Mouse (Mus musculus): ENCODE measurements around the gene Nek10. TPM values are rescaled to one million over a fixed set of nuclear protein-coding genes. Genes with fewer than 3 reads are reported as not detected.

Gene Nek10
- polyA plus RNA-seq, 1 experiment from 2014 or later = 0.03 TPM

DNA sequence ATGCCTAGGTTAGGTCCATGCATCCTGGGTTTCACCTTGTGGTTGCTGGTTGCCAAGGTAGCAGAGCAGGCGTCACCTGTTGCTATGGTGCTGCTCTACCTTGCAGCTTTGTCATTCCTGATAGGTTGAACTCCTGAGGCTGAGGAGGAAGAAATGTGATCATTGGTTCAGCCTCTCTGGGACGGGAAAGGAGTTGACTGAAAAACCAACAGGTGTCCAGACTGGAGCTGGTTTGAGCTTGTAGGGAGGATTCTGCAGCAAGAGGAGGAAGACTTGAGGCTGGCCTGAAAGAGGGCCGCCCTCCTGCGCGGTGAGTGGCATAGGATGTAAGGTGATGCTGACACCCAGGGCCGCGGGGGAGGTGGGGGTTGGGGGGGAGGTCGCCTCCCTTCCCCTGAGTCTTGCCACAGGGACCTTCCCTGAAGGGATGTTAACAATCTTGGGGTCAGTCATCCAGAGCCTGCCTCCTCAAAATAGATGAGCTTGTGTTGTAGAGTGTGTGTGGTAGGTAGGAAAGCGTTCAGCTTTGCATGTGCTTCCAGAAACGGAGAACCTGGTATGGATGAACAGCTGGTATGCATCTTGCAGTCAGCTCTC, 804 bp downstream of the Nek10 start:
- no peak overlapping the region for H3K4me3 ChIP-seq (ENCODE audit: low read depth, low read length)
- no peak overlapping the region for H3K9ac ChIP-seq (replicated peaks; ENCODE audit: low read length)
- ATAC-seq (replicated peaks; ENCODE audit: insufficient number of reproducible peaks, low FRiP score, low TSS enrichment, low read depth) (peak; percentile 92), DNase-seq (ENCODE audit: low spot score) (peak; percentile 58)
- H3K9me3 ChIP-seq (replicated peaks; ENCODE audit: control insufficient read depth, low read length) = no peaks in the 10 kb centered on the region
- H3K4me1 ChIP-seq (ENCODE audit: control insufficient read depth, insufficient read depth, low read length) = no peaks in the 10 kb centered on the region
- no peak overlapping the region for H3K27ac ChIP-seq (replicated peaks; ENCODE audit: low read depth, low read length)
- 10% methylated on average over 10 of the region's 10 CpGs for WGBS
- H3K36me3 ChIP-seq (replicated peaks; ENCODE audit: control insufficient read depth, insufficient read depth, low read depth, low read length) = no peaks in the 10 kb centered on the region
- no peaks in the 10 kb centered on the region for H3K27me3 ChIP-seq (ENCODE audit: control insufficient read depth, insufficient read depth, low read length)
- H3K4me2 ChIP-seq (ENCODE audit: low read depth, low read length) = no peak overlapping the region

DNA sequence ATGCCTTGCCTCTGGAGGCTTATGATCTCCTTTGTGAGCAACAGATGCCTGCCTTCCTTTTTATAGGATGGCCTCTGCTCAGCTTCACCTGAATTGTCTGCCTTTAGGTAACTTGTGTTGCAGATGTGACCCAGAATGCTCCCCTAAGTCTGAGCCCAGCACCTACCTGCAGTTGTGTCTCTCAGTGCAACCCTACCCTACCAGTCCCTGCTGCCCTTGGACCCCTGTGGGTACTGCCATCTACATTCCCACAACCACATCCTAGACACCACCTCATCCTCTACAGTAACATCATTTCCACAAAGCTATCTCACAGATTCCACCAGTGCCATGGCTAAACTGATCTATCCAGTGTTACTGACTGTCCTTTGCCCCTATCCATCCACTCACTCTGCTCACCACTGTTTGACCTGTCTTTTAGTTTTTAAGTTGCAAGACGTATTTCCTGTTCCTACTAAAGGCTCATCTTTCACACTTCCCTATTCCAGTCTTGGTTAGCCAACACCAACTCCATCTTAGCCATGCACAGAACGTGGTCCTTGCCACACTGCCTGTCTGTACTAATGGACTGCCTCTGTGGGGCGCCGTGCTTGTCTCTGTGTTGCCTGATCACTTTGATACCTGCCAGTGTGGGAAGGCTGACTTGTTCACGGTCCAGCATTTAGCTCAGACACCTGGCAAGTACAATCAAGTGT, 1.4 kb downstream of the Nek10 start:
- H3K4me1 ChIP-seq (ENCODE audit: control insufficient read depth, insufficient read depth, low read length) = no peaks in the 10 kb centered on the region
- no peak overlapping the region for H3K27ac ChIP-seq (replicated peaks; ENCODE audit: low read depth, low read length)
- H3K9ac ChIP-seq (replicated peaks; ENCODE audit: low read length) = no peak overlapping the region
- 70% methylated on average over 5 of the region's 5 CpGs for WGBS
- DNase-seq (ENCODE audit: low spot score) (no peak), ATAC-seq (replicated peaks; ENCODE audit: insufficient number of reproducible peaks, low FRiP score, low TSS enrichment, low read depth) (no peak)
- no peak overlapping the region for H3K4me2 ChIP-seq (ENCODE audit: low read depth, low read length)
- H3K9me3 ChIP-seq (replicated peaks; ENCODE audit: control insufficient read depth, low read length) = no peaks in the 10 kb centered on the region
- H3K27me3 ChIP-seq (ENCODE audit: control insufficient read depth, insufficient read depth, low read length) = no peaks in the 10 kb centered on the region
- no peak overlapping the region for H3K4me3 ChIP-seq (ENCODE audit: low read depth, low read length)
- no peaks in the 10 kb centered on the region for H3K36me3 ChIP-seq (replicated peaks; ENCODE audit: control insufficient read depth, insufficient read depth, low read depth, low read length)

DNA sequence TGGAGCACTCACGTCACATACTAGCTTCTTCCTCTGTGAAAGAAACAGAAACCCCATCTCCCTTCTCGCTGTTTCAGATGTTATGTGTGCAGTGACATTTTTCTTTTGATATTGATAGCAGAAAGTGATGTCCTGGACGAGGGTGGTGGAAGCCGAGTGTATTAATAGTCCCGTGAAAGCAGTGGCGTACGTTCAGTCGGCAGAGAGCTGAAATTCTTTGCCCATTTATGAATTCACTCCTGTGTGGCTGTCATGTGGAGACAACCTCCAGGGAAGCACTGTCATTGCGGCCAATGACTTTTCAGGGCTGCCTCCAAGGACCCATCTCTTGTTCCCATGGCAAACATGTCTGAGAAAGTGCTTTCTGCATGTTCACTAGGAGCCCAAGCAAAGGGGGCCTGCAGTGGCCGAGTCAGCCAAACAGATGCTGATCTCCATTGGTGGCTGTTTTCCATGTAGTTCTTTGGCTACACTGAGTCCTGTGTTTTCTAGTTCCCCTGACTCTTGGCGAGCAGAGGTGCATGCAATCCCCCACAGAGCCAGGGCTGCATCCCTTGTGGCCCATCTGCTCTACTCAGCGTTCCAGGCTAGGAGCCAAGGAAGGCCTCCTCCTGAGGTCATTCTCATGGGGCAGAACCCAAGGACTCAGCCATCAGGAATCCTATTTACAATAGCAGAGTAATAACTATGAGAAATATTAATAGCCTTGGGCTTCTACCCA, 29.5 kb downstream of the Nek10 start:
- H3K36me3 ChIP-seq (replicated peaks; ENCODE audit: control insufficient read depth, insufficient read depth, low read depth, low read length) = no peaks in the 10 kb centered on the region
- 84% methylated on average over 12 of the region's 12 CpGs for WGBS
- H3K9me3 ChIP-seq (replicated peaks; ENCODE audit: control insufficient read depth, low read length) = no peaks in the 10 kb centered on the region
- H3K27me3 ChIP-seq (ENCODE audit: control insufficient read depth, insufficient read depth, low read length) = no peaks in the 10 kb centered on the region
- DNase-seq (ENCODE audit: low spot score) (no peak), ATAC-seq (replicated peaks; ENCODE audit: insufficient number of reproducible peaks, low FRiP score, low TSS enrichment, low read depth) (no peak)
- no peak overlapping the region for H3K9ac ChIP-seq (replicated peaks; ENCODE audit: low read length)
- no peaks in the 10 kb centered on the region; the same call in 1 of the 2 replicates for H3K4me1 ChIP-seq (ENCODE audit: control insufficient read depth, insufficient read depth, low read length)
- H3K4me3 ChIP-seq (ENCODE audit: low read depth, low read length) = no peak overlapping the region
- H3K27ac ChIP-seq (replicated peaks; ENCODE audit: low read depth, low read length) = no peak overlapping the region
- no peak overlapping the region for H3K4me2 ChIP-seq (ENCODE audit: low read depth, low read length)

DNA sequence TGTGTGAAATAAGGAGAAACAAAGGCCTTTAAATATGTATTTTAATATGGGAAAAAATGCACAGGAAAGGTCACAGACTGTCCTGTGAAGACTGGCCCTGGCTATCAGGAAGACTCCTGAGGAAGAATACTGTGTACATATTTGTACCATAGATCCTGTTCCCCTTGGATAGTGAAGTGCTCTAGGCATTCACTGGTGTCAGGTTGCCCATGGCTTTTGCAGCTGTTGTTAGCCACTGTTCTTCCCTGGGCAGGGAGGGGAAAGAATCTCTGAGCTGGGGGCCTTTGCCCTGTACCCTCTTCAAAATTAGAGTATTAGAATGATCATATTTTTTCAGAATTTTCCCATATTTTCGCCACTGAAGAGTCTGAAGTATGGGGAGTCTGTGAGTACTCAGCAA, 30.3 kb downstream of the Nek10 start:
- H3K27me3 ChIP-seq (ENCODE audit: control insufficient read depth, insufficient read depth, low read length) = no peaks in the 10 kb centered on the region
- H3K9me3 ChIP-seq (replicated peaks; ENCODE audit: control insufficient read depth, low read length) = no peaks in the 10 kb centered on the region
- DNase-seq (ENCODE audit: low spot score) (peak; percentile 1), ATAC-seq (replicated peaks; ENCODE audit: insufficient number of reproducible peaks, low FRiP score, low TSS enrichment, low read depth) (no peak)
- H3K9ac ChIP-seq (replicated peaks; ENCODE audit: low read length) = no peak overlapping the region
- H3K36me3 ChIP-seq (replicated peaks; ENCODE audit: control insufficient read depth, insufficient read depth, low read depth, low read length) = no peaks in the 10 kb centered on the region
- WGBS = 74% methylated on average over 1 of the region's 1 CpGs
- no peaks in the 10 kb centered on the region; the same call in 1 of the 2 replicates for H3K4me1 ChIP-seq (ENCODE audit: control insufficient read depth, insufficient read depth, low read length)
- no peak overlapping the region for H3K27ac ChIP-seq (replicated peaks; ENCODE audit: low read depth, low read length)
- no peak overlapping the region for H3K4me2 ChIP-seq (ENCODE audit: low read depth, low read length)
- H3K4me3 ChIP-seq (ENCODE audit: low read depth, low read length) = no peak overlapping the region

DNA sequence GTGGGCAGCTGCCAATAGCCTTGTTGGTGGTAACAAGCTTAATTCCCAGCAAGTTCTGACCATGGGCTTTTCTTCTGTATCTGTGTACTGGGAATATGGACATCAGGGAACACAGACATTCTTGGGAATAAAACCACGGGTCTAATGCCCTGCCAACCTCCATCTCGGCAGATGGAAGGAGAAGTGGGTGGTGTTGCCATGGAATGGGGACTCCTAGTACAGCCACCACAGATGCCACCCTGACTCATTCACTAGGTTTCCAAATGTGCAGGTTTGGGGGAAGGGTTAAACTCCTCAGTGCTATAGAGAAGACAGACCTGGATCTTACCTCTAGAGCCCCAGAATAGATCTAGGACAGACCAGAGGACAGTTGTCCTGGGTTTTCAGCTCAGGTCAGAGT, 31.1 kb downstream of the Nek10 start:
- H3K36me3 ChIP-seq (replicated peaks; ENCODE audit: control insufficient read depth, insufficient read depth, low read depth, low read length) = no peaks in the 10 kb centered on the region
- H3K9me3 ChIP-seq (replicated peaks; ENCODE audit: control insufficient read depth, low read length) = no peaks in the 10 kb centered on the region
- DNase-seq (ENCODE audit: low spot score) (no peak), ATAC-seq (replicated peaks; ENCODE audit: insufficient number of reproducible peaks, low FRiP score, low TSS enrichment, low read depth) (no peak)
- no peak overlapping the region for H3K27ac ChIP-seq (replicated peaks; ENCODE audit: low read depth, low read length)
- H3K27me3 ChIP-seq (ENCODE audit: control insufficient read depth, insufficient read depth, low read length) = no peaks in the 10 kb centered on the region
- no peak overlapping the region for H3K4me2 ChIP-seq (ENCODE audit: low read depth, low read length)
- H3K4me3 ChIP-seq (ENCODE audit: low read depth, low read length) = no peak overlapping the region
- no peaks in the 10 kb centered on the region; the same call in 1 of the 2 replicates for H3K4me1 ChIP-seq (ENCODE audit: control insufficient read depth, insufficient read depth, low read length)
- H3K9ac ChIP-seq (replicated peaks; ENCODE audit: low read length) = no peak overlapping the region
- WGBS = 83% methylated on average over 2 of the region's 2 CpGs

DNA sequence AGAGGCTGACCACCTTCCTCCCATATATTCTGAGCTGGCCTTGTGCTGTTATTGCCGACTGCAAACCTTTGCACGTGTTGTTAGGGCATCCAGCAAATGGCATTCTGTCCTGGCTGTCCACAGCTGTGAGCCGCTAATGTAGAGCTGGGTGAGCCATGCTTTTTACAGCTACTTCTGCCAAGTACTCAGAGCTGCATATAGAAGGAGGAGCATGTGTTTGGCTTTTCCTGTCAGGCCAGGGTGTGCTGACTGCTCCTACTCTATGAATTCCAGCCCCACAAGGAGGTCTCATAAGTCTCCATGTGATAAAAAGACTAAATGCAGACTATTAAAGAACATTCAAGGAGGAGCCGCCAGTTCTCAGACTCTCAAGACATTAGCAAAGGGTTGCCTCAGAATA, 34.4 kb downstream of the Nek10 start:
- no peak for ATAC-seq (replicated peaks; ENCODE audit: insufficient number of reproducible peaks, low FRiP score, low TSS enrichment, low read depth)
- WGBS = 83% methylated on average over 4 of the region's 4 CpGs
- Histone ChIP-seq H3K9me3 (replicated peaks; ENCODE audit: control insufficient read depth, low read length) (no peaks in the 10 kb centered on the region), H3K9ac (replicated peaks; ENCODE audit: low read length) (no peak overlapping the region), H3K4me3 (ENCODE audit: low read depth, low read length) (no peak overlapping the region), H3K4me1 (ENCODE audit: control insufficient read depth, insufficient read depth, low read length) (no peaks in the 10 kb centered on the region), H3K36me3 (replicated peaks; ENCODE audit: control insufficient read depth, insufficient read depth, low read depth, low read length) (no peaks in the 10 kb centered on the region), H3K27me3 (ENCODE audit: control insufficient read depth, insufficient read depth, low read length) (no peaks in the 10 kb centered on the region), H3K4me2 (ENCODE audit: low read depth, low read length) (no peak overlapping the region), H3K27ac (replicated peaks; ENCODE audit: low read depth, low read length) (no peak overlapping the region)
- no peak for DNase-seq (ENCODE audit: low spot score)

DNA sequence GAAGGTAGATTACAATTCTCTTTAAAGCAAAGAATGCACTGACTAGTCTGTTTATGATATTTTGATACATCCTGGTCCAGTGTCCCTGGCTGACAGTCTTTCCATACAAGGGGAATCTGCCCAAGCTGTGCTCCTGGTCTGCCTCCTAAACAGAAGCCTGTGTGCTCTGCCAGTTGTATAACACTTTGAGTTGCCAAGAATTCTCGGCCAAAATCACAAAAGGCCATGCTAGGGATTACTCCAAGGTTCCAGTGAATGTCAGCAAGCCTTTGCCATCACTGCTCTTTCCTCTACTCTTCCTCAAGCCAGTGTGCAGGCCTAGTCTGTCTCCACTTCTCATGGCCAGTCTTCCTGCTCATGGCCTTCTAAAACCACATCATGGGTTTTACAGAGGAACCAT, 34.9 kb downstream of the Nek10 start:
- no peak for ATAC-seq (replicated peaks; ENCODE audit: insufficient number of reproducible peaks, low FRiP score, low TSS enrichment, low read depth)
- H3K4me1 ChIP-seq (ENCODE audit: control insufficient read depth, insufficient read depth, low read length) = no peaks in the 10 kb centered on the region

More for the DNA sequence above, 34.9 kb downstream of the Nek10 start:
- Histone ChIP-seq H3K4me2 (ENCODE audit: low read depth, low read length) (no peak overlapping the region), H3K27me3 (ENCODE audit: control insufficient read depth, insufficient read depth, low read length) (no peaks in the 10 kb centered on the region), H3K27ac (replicated peaks; ENCODE audit: low read depth, low read length) (no peak overlapping the region), H3K36me3 (replicated peaks; ENCODE audit: control insufficient read depth, insufficient read depth, low read depth, low read length) (no peaks in the 10 kb centered on the region), H3K9me3 (replicated peaks; ENCODE audit: control insufficient read depth, low read length) (no peaks in the 10 kb centered on the region), H3K9ac (replicated peaks; ENCODE audit: low read length) (no peak overlapping the region), H3K4me3 (ENCODE audit: low read depth, low read length) (no peak overlapping the region)
- no peak for DNase-seq (ENCODE audit: low spot score)
- 76% methylated on average over 1 of the region's 1 CpGs for WGBS
